Mouse (Mus musculus) myocyte (in vitro differentiated cells): ENCODE measurements around the gene Plod1.

Experiments used
- CEBPB ChIP-seq: IDR thresholded peaks from 2 replicates; pipeline ENCODE4 v1.6.1; 2011; ENCODE audit warnings: mild to moderate bottlenecking, moderate library complexity; ENCODE audit not compliant: poor library complexity, insufficient read depth, severe bottlenecking
- E2F4 ChIP-seq: IDR thresholded peaks from one replicate; pipeline ENCODE4 v1.6.1; 2011; ENCODE audit warnings: mild to moderate bottlenecking, control low read depth, moderate library complexity; ENCODE audit not compliant: insufficient read depth
- MAX ChIP-seq: IDR thresholded peaks from one replicate; pipeline ENCODE4 v1.6.1; 2011; ENCODE audit warnings: low read depth, mild to moderate bottlenecking, control low read depth
- MYOD1 ChIP-seq, 3 experiments: IDR thresholded peaks; one replicate each; pipeline ENCODE4 v1.6.1; 2011; ENCODE audit warnings: control low read depth in 2 of 3, low read depth in 2 of 3, mild to moderate bottlenecking in 2 of 3, moderate library complexity in 1 of 3; ENCODE audit not compliant: insufficient read length in 2 of 3, control insufficient read depth in 1 of 3
- MYOG ChIP-seq, 3 experiments: IDR thresholded peaks; one replicate each; pipeline ENCODE4 v1.6.1; 2011; ENCODE audit warnings: control low read depth in 2 of 3, low read depth in 2 of 3, mild to moderate bottlenecking in 2 of 3; ENCODE audit not compliant: insufficient read length in 2 of 3, control insufficient read depth in 1 of 3, insufficient read depth in 1 of 3
- POLR2A ChIP-seq: IDR thresholded peaks from one replicate; pipeline ENCODE4 v1.6.1; 2011; ENCODE audit warnings: low read depth, mild to moderate bottlenecking, control low read depth, moderate library complexity; ENCODE audit not compliant: insufficient read length
- POLR2AphosphoS2 ChIP-seq: IDR thresholded peaks from one replicate; pipeline ENCODE4 v1.6.1; 2011; ENCODE audit warnings: low read depth, control low read depth; ENCODE audit not compliant: insufficient read length
- REST ChIP-seq: IDR thresholded peaks from one replicate; pipeline ENCODE4 v1.6.1; 2011; ENCODE audit warnings: mild to moderate bottlenecking, control low read depth, moderate library complexity; ENCODE audit not compliant: insufficient read depth, insufficient read length
- SRF ChIP-seq: IDR thresholded peaks from one replicate; pipeline ENCODE4 v1.6.1; 2011; ENCODE audit warnings: low read depth; ENCODE audit not compliant: control insufficient read depth, insufficient read length
- TCF12 ChIP-seq: IDR thresholded peaks from one replicate; pipeline ENCODE4 v1.6.1; 2011; ENCODE audit warnings: mild to moderate bottlenecking, control low read depth; ENCODE audit not compliant: poor library complexity, insufficient read depth, severe bottlenecking
- TCF3 ChIP-seq: IDR thresholded peaks from one replicate; pipeline ENCODE4 v1.6.1; 2011; ENCODE audit warnings: low read depth, control low read depth; ENCODE audit not compliant: insufficient read length
- USF1 ChIP-seq: IDR thresholded peaks from one replicate; pipeline ENCODE4 v1.6.1; 2011; ENCODE audit warnings: low read depth, mild to moderate bottlenecking, control low read depth, moderate library complexity

DNA sequence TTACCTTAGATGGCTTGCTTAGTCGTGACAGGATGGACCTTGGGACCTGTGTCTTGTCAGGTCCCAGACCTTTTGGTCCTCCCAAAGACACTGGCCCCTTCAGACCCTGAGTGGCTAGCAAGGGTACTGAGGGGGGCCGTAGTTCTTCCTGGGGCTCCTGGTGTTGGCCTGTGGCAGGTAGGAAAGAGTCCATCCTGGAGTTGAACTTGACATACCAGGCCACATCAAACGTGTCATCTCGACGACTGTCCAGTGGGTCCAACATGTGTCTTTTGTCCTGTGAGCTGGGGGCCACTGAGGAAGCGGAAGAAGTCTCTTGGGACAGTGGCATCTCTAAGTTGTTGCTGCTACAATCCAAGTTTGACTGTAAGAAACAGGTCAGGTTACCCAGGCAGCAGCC is 70.9 kb downstream of the Plod1 start:
- no peak for TF ChIP-seq TCF3
- no peak for TF ChIP-seq POLR2A
- TF ChIP-seq MAX = no peak
- TF ChIP-seq USF1 = no peak
- TF ChIP-seq CEBPB = no peak
- TF ChIP-seq MYOD1 (IDR thresholded peaks at IDR 0.05; ENCODE audit: control insufficient read depth in 1 of 3, insufficient read length in 2 of 3, low read depth in 2 of 3) = no peak
- no peak for TF ChIP-seq TCF12
- no peak for TF ChIP-seq POLR2AphosphoS2
- TF ChIP-seq E2F4 = no peak
- no peak for TF ChIP-seq SRF
- TF ChIP-seq REST = no peak
- TF ChIP-seq MYOG (IDR thresholded peaks at IDR 0.05; ENCODE audit: control insufficient read depth in 1 of 3, insufficient read depth in 1 of 3, insufficient read length in 2 of 3, low read depth in 2 of 3) = no peak
